Mouse (Mus musculus): ENCODE results near the gene Bpifb9a.
A peak's percentile ranks its signal among the peaks of the same experiment; 100 is the strongest.
"Not testable (repeated sequence)": the region's sequence is repeated elsewhere in the genome, so short reads cannot be mapped to it uniquely, and the experiment has no call there.

The Bpifb9a gene

DNA sequence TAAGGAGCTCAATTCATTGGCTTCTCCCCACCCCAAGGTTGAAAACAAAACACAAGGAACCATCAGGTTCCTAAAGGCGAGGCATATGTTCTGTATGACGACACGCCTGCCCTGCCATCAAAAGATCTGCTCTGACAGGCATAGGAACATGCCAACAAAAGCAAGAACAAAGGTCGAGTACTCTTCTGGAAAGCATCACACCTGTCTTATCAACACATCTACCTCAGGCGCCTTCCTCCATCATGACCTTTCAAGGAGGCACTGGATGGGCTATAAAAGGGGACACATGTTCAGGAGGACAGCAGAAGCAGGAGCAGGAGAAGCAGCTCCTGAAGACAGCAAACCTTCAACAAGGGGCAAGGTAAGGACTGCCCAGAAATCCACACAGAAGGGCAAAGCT, at the start of gene Bpifb9a:
Gene Bpifb9a, plus strand, starts transcription at position 301 of the 400 bp plus-strand sequence.
- DNase-seq: not testable (repeated sequence)

GRCm38 (mm10) chr2:154209112-154209511, 48.5 kb upstream of the Bpifb9a start:
- DNase-seq: no peak

GRCm38 (mm10) chr2:154211121-154211520, 46.5 kb upstream of the Bpifb9a start:
- DNase-seq: no peak

DNA sequence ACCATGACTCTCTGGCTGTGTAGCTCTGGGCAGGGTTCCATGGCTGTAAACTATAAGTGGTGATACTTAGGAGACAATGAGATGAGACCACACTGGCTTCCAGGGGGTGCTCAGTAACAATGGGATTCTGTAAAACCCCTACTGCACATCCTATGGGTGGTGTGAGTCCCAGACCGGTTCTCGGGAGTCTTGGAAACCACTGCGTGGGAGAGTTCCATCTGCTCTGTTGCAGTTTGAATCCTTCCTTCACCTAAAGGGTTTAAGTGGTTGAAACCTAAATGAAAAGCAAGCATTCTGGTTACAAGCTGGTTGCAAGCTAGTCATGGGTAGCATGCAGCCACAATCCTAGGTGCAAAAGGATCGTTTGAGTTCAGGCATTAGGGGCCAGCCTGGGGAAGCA, 45.8 kb upstream of the Bpifb9a start:
- DNase-seq: peak; percentile 38

DNA sequence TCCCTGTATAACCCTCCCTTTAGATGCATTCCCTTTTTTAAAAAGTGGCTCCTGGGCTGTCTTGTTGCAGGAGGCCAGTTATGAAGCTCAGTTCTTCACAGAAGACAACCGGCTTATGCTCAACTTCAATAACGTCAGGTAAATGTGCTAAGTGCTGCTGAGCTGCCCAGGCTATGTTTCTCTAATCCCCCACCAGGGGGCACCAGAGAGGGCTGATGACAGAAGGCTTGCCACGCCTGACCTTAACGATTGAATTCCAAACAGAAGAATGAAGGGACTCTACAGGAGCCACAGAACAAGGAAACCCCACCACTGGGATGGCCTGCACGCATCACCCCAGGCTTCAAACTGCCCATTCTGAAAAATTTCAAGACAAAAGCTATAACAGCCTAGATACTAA, 42.5 kb upstream of the Bpifb9a start:
- peak; percentile 68 for DNase-seq

GRCm38 (mm10) chr2:154219950-154220349, 37.7 kb upstream of the Bpifb9a start:
- no peak for DNase-seq

- DNase-seq: no peak
These were observed 34.3 kb upstream of the Bpifb9a start, which contains the start of gene Bpifb5 for GRCm38 (mm10) chr2:154223265-154223916. Bpifb5 (plus strand) TSS chr2:154223742.

DNA sequence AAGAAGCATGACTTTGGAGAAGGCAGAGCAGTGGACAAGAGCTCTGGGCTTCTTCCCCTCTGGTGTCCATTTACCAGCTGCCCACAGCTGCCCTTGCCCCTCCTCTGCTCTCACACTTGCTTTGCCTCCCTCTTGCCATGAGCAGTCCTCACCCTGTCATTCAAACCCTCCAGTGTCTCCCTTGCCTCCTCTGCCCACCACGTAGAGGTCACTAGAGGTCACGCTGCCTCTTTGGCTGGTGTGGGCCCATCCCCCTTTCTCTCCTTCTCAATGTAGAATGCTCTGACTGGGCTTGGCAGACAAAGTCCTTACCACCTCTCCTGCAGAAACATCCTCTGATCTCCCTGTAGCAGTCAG, 33.8 kb upstream of the Bpifb9a start:
- DNase-seq: no peak

- no peak for DNase-seq
These were observed 30.7 kb upstream of the Bpifb9a start for GRCm38 (mm10) chr2:154226991-154227390.

DNA sequence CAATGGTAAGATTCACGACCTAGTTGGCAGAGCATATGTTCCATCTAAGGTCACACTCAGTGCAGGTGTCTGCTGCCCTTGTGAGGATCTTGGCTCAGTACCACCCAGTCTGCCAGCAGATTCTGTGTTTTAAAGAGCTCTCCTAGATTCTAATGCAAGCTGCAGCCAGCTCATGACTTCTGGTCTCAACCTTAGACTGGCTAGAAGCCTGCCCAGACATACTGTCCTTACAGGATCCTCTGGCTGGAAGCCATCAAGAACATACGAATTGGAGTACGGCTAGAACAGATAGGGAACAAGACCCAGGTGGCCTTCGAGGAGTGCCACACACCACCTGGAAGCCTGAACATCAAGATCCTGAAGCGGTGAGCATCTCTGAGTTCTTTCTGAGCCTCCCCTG, 29.8 kb upstream of the Bpifb9a start:
- DNase-seq: no peak

DNA sequence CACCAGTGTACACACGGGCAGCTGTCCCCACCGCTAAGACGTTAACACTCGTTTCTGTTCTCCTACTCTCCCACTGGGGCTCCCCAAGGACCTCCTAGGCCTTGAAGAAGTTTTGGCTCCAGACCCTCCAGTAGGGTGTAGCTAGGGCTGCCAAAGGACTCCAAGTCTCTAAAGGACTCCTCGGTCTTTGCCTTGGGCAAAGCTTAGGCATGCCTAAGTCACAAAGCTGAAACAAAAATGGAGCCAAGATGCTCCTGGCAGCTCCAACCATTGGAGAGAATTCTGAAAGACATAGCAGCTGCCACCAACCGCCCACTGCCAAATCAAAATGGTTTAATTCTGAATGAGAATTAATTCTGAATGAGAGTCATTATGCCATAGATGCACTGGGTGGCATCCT, 24.2 kb upstream of the Bpifb9a start:
- no peak for DNase-seq

DNA sequence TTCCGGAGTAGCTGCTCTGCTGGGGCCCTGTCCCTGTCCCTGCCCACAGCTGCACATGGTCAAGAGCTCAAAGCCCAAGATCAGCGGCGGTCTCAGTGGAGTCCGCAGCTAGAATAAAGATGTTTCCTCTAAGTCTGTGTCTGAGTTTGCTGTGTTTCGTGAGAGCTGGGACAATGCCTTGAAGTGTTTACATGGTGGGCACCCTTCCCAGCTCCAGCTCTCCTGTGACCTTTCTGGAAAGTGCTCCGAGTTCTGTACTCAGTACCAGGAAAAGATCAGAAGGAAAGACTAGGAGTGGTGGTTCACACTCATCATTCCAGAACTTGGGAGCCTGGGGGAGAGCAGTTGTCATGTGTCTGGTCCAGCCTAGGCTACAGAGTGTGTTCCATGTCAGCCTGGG, 16.9 kb upstream of the Bpifb9a start:
- no peak for DNase-seq

DNA sequence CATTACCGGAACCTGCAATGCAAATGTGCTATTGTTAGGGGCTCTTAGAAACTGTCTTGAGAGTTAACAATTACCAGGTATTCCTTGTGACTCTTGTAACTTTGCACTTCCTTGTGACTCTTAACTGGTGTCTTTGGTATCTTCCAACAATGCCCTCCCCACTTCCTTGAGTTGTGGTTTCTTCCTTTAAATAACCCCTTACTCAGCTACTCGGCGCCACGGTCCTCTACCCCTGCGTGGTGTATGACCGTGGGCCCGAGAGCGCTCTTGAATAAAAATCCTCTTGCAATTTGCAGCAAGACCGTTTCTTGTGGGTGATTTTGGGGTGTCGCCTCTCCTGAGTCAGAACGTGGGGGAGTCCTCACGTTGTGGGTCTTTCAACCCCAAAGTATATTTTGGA, 14.9 kb upstream of the Bpifb9a start:
- not testable (repeated sequence) for DNase-seq

- peak; percentile 33 for DNase-seq
These were observed 14.2 kb upstream of the Bpifb9a start for GRCm38 (mm10) chr2:154243356-154244036.

- DNase-seq: no peak
These were observed 12.3 kb upstream of the Bpifb9a start for GRCm38 (mm10) chr2:154245322-154245721.

DNA sequence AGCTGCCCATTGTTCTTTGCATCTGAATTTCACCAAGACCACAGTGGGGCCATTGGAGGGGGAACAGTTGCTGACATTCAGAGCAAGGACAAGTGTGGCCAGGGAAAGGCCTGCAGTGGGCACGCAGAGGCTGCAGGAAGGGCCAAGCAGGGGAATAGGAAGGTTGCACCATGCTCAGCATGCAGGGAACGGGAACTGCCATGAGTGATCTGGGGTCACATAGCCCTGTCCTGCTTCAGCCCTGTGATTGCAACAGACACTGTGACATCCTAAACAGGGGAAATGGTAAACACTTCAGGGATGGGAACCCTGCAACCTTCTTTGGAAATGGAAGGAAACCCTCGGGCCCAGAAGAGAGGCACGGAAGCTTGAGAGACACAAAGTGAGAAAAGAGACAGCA, 2.4 kb upstream of the Bpifb9a start:
- DNase-seq: not testable (repeated sequence)

GRCm38 (mm10) chr2:154255770-154256169, 1.9 kb upstream of the Bpifb9a start:
- no peak for DNase-seq

GRCm38 (mm10) chr2:154264397-154264796, 6.7 kb downstream of the Bpifb9a start:
- not testable (repeated sequence) for DNase-seq

DNA sequence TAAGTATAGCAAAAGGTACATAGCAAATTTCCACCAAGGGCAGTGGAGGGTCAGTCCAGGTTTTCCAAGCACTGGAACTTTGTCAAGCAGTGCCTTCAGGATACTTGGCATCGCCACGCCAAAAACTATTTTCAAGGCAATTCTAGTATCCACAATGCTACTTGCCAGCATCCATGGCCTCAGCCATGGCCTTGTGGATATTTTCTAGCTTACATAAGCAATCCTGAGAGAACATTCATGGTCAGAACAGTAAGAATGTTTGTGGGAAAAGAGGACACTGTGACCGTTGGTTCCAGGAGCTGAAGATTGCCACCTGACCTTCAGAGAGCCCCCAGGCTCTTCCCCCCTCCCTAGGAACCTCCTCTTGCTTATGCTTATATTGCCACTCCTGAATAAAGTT, 34.2 kb downstream of the Bpifb9a start:
- not testable (repeated sequence) for DNase-seq

GRCm38 (mm10) chr2:154292833-154293232, 35.2 kb downstream of the Bpifb9a start:
- no peak for DNase-seq

GRCm38 (mm10) chr2:154294746-154295145, 37.1 kb downstream of the Bpifb9a start:
- DNase-seq: peak; percentile 28

- DNase-seq: peak; percentile 74
These were observed 42.8 kb downstream of the Bpifb9a start for GRCm38 (mm10) chr2:154300496-154300895.

DNA sequence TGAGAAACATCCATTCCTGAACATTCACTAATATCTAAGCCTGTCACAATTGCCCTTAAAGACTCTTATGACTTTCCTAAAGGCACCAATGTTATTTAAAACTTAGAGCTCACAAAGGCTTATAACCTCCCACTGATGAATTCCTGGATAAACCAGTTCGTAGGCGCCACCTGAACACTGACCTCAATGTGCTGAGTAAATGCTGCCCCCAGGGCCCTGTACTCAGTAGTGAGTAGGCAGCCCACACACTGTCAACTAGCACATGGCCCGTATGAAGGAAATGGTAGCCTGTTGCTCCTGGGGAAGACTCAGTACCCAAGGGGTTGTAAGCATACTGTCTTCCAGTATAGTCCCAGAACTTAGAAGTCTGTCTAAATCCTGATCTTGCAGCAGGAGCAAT, 44.1 kb downstream of the Bpifb9a start:
- DNase-seq: no peak

- DNase-seq: not testable (repeated sequence)
These were observed 47.0 kb downstream of the Bpifb9a start for GRCm38 (mm10) chr2:154304604-154305003.

DNA sequence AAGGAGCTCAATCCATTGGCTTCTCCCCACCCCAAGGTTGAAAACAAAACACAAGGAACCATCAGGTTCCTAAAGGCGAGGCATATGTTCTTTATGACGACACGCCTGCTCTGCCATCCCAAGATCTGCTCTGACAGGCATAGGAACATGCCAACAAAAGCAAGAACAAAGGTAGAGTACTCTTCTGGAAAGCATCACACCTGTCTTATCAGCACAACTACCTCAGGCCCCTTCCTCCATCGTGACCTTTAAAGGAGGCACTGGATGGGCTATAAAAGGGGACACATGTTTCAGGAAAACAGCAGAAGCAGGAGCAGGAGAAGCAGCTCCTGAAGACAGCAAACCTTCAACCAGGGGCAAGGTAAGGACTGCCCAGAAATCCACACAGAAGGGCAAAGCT, 49.3 kb downstream of the Bpifb9a start, which contains the start of gene Bpifb9b:
Gene Bpifb9b, plus strand, starts transcription at position 301 of the 400 bp plus-strand sequence.
- not testable (repeated sequence) for DNase-seq

Data from right cerebral cortex, postnatal 14 days (tissue).